Mouse (Mus musculus): ENCODE results near the gene Prkg1.

DNA sequence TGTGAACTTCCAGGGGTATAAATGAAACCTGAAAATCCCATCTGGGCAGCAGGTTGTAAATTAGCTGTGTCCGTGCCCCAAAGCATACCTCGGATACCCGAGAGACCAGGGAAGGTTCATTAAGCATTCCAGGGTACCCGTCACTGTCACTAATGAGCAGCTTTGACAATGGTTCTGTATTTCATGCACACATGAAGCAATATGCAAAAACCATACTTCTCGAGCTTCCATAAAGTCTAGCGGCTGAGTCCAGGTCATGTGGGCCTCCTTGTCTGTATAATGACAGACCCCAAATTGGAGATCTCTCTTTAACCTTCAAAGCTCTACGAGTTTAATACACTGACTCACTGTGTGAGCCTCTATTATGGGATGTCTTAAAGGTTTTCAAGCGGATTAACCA lies 1088.5 kb downstream of the Prkg1 start:
- no peak for TF ChIP-seq CTCF (IDR thresholded peaks at IDR 0.05; ENCODE audit: low read depth, low read length)
- no peak for TF ChIP-seq POLR2A (IDR thresholded peaks at IDR 0.05; ENCODE audit: borderline replicate concordance, low read depth, low read length)
